Mouse (Mus musculus) thymus, adult 2 months (tissue): ENCODE data around the gene Irf2. TPM values are rescaled to one million over a fixed set of nuclear protein-coding genes. Genes with fewer than 3 reads are reported as not detected.

Experiments
- DNase-seq: peaks from one replicate; pipeline ENCODE4 v3.0.0; 2021
- H3K27ac ChIP-seq: fragments of 200-500 bp; 2 replicates; pipeline ENCODE4 v1.5.1; 2012; ENCODE audit warnings: low read length, control low read depth; ENCODE audit not compliant: control insufficient read depth, insufficient read depth
- H3K27me3 ChIP-seq: fragments of 200-500 bp; 2 replicates; pipeline ENCODE4 v1.6.1; 2012; ENCODE audit warnings: mild to moderate bottlenecking, low read length, moderate library complexity, mixed read lengths; ENCODE audit not compliant: control insufficient read depth, insufficient read depth
- H3K36me3 ChIP-seq: fragments of 200-500 bp; 2 replicates; pipeline ENCODE4 v1.6.1; 2012; ENCODE audit warnings: mild to moderate bottlenecking, low read length, moderate library complexity; ENCODE audit not compliant: control insufficient read depth, insufficient read depth
- H3K4me1 ChIP-seq: fragments of 200-500 bp; replicated peaks from 2 replicates; pipeline ENCODE4 v1.6.1; 2012; ENCODE audit warnings: low read length; ENCODE audit not compliant: control insufficient read depth, insufficient read depth
- H3K4me3 ChIP-seq: fragments of 200-500 bp; 2 replicates; pipeline ENCODE4 v1.5.1; 2012; ENCODE audit warnings: mild to moderate bottlenecking, low read length, control low read depth, moderate library complexity; ENCODE audit not compliant: control insufficient read depth, insufficient read depth
- CTCF ChIP-seq: fragments of 200-500 bp; IDR thresholded peaks from 2 replicates; pipeline ENCODE4 v1.5.1; 2012; ENCODE audit warnings: mild to moderate bottlenecking, control low read depth, low read length, moderate library complexity, borderline replicate concordance; ENCODE audit not compliant: control insufficient read depth, poor library complexity, insufficient read depth; ENCODE audit errors: extremely low read depth
- POLR2A ChIP-seq: fragments of 200-500 bp; IDR thresholded peaks from 2 replicates; pipeline ENCODE4 v1.6.1; 2012; ENCODE audit warnings: mild to moderate bottlenecking, low read length, control low read depth, moderate library complexity; ENCODE audit not compliant: control insufficient read depth, poor library complexity, insufficient read depth; ENCODE audit errors: extremely low read depth
- WGBS: fragments of 180-500 bp; shearing (Covaris S2); methylation state at CpG from one replicate; pipeline ENCODE4 v1.1.7; 2018; 5-methylcytosine and 5-hydroxymethylcytosine counted together
- polyA plus RNA-seq: library from polyadenylated mRNA; depleted of rRNA; stranded (reverse); fragments of >200 nt; gene quantifications from 2 replicates; pipeline ENCODE4 v1.2.3, GENCODE M21; 2012; rRNA removed

The Irf2 gene
- polyA plus RNA-seq, 1 experiment: 29.8 TPM

GRCm38 (mm10) chr8:46892511-46893273 is 153.2 kb downstream of the Irf2 start:
- Histone ChIP-seq H3K27me3 (no peaks in the 10 kb centered on the region), H3K4me3 (no peak overlapping the region), H3K36me3 (no peaks in the 10 kb centered on the region), H3K4me1 (peaks cover 3% of the 10 kb centered on the region; the same call in 1 of the 2 replicates), H3K27ac (no peak overlapping the region)
- WGBS: 82% methylated on average over 22 of the region's 22 CpGs
- DNase-seq: no peak
- TF ChIP-seq POLR2A (no peak), CTCF (no peak)

- WGBS: 99% methylated on average over 2 of the region's 2 CpGs
- no peak overlapping the region for H3K27ac ChIP-seq
- H3K4me1 ChIP-seq: peaks cover 3% of the 10 kb centered on the region; the same call in 1 of the 2 replicates
- no peaks in the 10 kb centered on the region for H3K36me3 ChIP-seq
- H3K4me3 ChIP-seq: no peak overlapping the region
- no peak for DNase-seq
- no peak for TF ChIP-seq POLR2A
- no peak for TF ChIP-seq CTCF
- no peaks in the 10 kb centered on the region for H3K27me3 ChIP-seq
Observed at GRCm38 (mm10) chr8:46894385-46894784, 154.9 kb downstream of the Irf2 start.

- no peak for DNase-seq
- no peak overlapping the region for H3K4me3 ChIP-seq
- no peaks in the 10 kb centered on the region for H3K36me3 ChIP-seq
- H3K4me1 ChIP-seq: no peaks in the 10 kb centered on the region
- no peak for TF ChIP-seq POLR2A
- TF ChIP-seq CTCF: no peak
- no peaks in the 10 kb centered on the region for H3K27me3 ChIP-seq
- H3K27ac ChIP-seq: no peak overlapping the region
- WGBS: 95% methylated on average over 5 of the region's 5 CpGs
Observed at GRCm38 (mm10) chr8:46896005-46896404, 156.5 kb downstream of the Irf2 start.

- 96% methylated on average over 3 of the region's 3 CpGs for WGBS
- Histone ChIP-seq H3K36me3 (no peaks in the 10 kb centered on the region), H3K27me3 (no peaks in the 10 kb centered on the region), H3K4me3 (no peak overlapping the region), H3K4me1 (no peaks in the 10 kb centered on the region), H3K27ac (no peak overlapping the region)
- TF ChIP-seq CTCF (no peak), POLR2A (no peak)
- no peak for DNase-seq
Observed at GRCm38 (mm10) chr8:46896704-46897103, 157.2 kb downstream of the Irf2 start.

Other genes with a start within 250 kb of the Irf2 start
- 4.6 and 5.1 TPM in 2 replicates for gene Cenpu, start 187.7 kb upstream of the Irf2 start, polyA plus RNA-seq
- 3.2 and 4.7 TPM in 2 replicates for gene Primpol, start 122.5 kb upstream of the Irf2 start, polyA plus RNA-seq
- 13.0 and 14.7 TPM in 2 replicates for gene Casp3, start 122.4 kb upstream of the Irf2 start, polyA plus RNA-seq
- gene Enpp6, start 247.2 kb downstream of the Irf2 start, polyA plus RNA-seq: 0.29 and 1.3 TPM in 2 replicates